Mouse (Mus musculus) hematopoietic multipotent progenitor cell, adult 10-12 weeks (in vitro differentiated cells): Measurements from ENCODE around the gene Sec63. TPM values are rescaled to one million over a fixed set of nuclear protein-coding genes. Genes with fewer than 3 reads are reported as not detected.

Experiments used
- polyA plus RNA-seq: library from polyadenylated mRNA; stranded (reverse); fragments of >175 nt; gene quantifications from 2 replicates; pipeline ENCODE4 v1.2.3, GENCODE M21; 2012; ENCODE audit warnings: low replicate concordance

Gene Sec63
- 9.9 and 10.1 TPM in 2 replicates for polyA plus RNA-seq

DNA sequence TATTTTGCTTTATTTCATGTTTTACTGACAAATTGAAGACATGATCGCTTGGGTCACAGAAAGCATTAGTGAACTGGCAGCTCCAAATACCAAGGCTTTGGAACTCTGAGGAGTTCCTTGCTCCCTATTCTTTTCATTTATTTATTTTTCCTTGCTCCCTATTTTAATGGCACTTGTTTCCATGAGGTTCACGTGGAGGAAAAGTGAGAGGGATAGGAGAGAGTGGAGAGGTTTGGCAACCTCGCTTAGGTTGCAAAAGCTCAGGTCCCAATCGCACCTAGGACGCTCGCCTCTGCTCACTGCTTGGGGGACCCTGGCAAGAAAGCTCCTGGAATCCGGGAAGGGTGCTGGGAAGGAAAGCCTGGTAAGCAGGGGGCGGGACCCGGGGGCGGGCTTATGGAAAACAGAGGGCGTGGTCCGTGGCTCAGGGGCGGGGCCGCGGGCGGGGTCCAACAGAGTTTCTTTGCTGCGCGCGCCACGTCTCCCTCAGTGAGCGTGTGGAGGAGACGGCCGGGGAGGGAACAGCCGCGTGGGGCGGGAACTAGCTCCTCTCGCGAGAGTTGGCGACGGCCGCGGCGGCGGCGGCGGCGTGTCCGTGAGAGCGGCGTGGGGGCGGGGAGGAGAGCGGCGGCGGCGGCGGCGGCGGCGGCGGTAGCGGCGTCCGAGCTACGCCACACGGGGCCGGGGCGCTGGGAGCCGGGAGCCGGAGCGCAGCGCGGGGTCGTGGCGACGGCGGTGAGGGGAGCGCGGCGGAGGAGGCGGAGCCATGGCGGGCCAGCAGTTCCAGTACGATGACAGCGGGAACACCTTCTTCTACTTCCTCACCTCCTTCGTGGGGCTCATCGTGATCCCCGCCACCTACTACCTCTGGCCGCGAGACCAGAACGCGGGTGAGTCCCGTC lies at the start of gene Sec63:
Gene Sec63, plus strand, starts transcription at position 498 of the 902 bp plus-strand sequence.

DNA sequence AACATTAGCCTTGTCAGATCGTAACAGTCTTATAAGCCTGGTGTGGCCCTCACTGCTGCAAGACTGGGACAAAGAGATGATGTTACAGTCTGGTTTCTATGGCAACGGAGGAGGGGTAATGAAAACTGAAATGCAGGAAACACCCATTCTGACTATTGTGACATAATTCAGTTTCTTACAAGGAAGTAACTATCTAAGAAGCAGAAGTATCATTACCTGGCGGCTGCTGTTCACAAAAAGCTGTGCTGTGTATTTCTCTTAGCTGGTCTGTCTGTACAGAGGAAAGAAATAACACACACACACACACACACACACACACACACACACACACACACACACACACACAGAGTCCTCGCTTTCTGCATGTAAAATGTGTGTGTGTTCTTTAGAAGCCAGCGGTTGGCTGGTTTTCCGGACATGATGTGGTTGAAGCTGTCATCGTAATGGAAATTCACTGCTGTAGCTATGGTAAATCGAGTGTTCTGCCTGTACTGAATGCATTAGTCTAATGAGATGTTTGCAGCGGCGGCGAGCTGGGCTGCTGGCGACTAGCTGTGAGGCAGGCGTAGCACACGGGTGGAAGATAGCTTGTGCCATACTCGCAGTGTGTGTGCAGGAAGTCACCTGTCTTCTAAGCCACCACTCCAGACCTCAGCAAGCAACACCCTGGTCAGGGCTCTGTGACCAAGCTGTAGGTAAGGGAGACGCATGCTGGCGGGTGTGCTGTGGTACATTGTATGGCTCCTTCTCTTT lies 99.0 kb downstream of the Sec63 start, which contains the start of gene Scml4:
Gene Scml4, plus strand, starts transcription at position 212 of the 753 bp plus-strand sequence.

Other genes starting within 250 kb of the Sec63 start
- gene Nr2e1, start 177.9 kb upstream of the Sec63 start, polyA plus RNA-seq = not detected in 2 replicates
- gene Ostm1, start 177.7 kb upstream of the Sec63 start, polyA plus RNA-seq = 10.0 and 14.0 TPM in 2 replicates
- 38.1 and 41.8 TPM in 2 replicates for gene Scml4, start 98.9 kb downstream of the Sec63 start, polyA plus RNA-seq